9 mouse cellular contexts compared by ENCODE assay signal in genomic region chr5:135794859-135795181, GRCm38 (mm10). TPM values are rescaled to one million over a fixed set of nuclear protein-coding genes. Genes with fewer than 3 reads are reported as not detected.
A peak's percentile ranks its signal among the peaks of the same experiment; 100 is the strongest.
DNase-seq lines count a peak whose midpoint lies in the region; ATAC-seq and TF ChIP-seq lines count a peak whose summit lies in the region.
"Had no signal": no experiment of that assay in that cellular context is flagged by ENCODE, and none has a peak within 500 bp of the region (broad histone marks: within the 10 kb centered on the region; RNA-seq: fewer than 3 reads in every experiment).

No protein-coding gene starts in this region.

- 9% methylated on average over 5 of the region's 5 CpGs for WGBS in kidney, embryonic 16.5 days
- 8% methylated on average over 5 of the region's 5 CpGs for WGBS in embryonic facial prominence, embryonic 15.5 days
- 10% methylated on average over 5 of the region's 5 CpGs for WGBS in intestine, postnatal 0 days
- WGBS in midbrain, embryonic 16.5 days = 5% methylated on average over 5 of the region's 5 CpGs

- DNase-seq in kidney, adult 8-10 months = no peak
- no peak for DNase-seq in retina, embryonic 14.5 days (ENCODE audit: low spot score)
- no peak for DNase-seq in cerebellum, adult 11 months
- DNase-seq in thymus, postnatal 36 days = no peak

- peaks cover 19% of the 10 kb centered on the region for H3K36me3 ChIP-seq in kidney, embryonic 16.5 days (ENCODE audit: insufficient read depth, low read length)
- peaks cover 21% of the 10 kb centered on the region for H3K36me3 ChIP-seq in embryonic facial prominence, embryonic 15.5 days
- H3K36me3 ChIP-seq in intestine, postnatal 0 days (ENCODE audit: control insufficient read depth, insufficient read depth) = peaks cover 20% of the 10 kb centered on the region
- H3K36me3 ChIP-seq in midbrain, embryonic 16.5 days (ENCODE audit: control insufficient read depth, insufficient read depth, low read length) = peaks cover 19% of the 10 kb centered on the region

- peak overlapping the region; percentile 45 for H3K4me3 ChIP-seq in kidney, embryonic 16.5 days (ENCODE audit: low read length)
- peak overlapping the region; percentile 31 for H3K4me3 ChIP-seq in embryonic facial prominence, embryonic 15.5 days (replicated peaks)
- H3K4me3 ChIP-seq in intestine, postnatal 0 days (ENCODE audit: low read depth, low read length) = peak overlapping the region; percentile 23
- 0 out of 2 replicates have a peak overlapping the region, but pooled peaks have one; percentile 15 for H3K4me3 ChIP-seq in midbrain, embryonic 16.5 days (ENCODE audit: low read depth, low read length)

- peak overlapping the region; percentile 23; the same call in 1 of the 2 replicates for H3K27ac ChIP-seq in kidney, embryonic 16.5 days (ENCODE audit: low read length)
- H3K27ac ChIP-seq in embryonic facial prominence, embryonic 15.5 days (replicated peaks) = no peak overlapping the region; the same call in 1 of the 2 replicates
- H3K27ac ChIP-seq in intestine, postnatal 0 days (ENCODE audit: low read depth, low read length) = no peak overlapping the region
- peak overlapping the region; percentile 81 for H3K27ac ChIP-seq in midbrain, embryonic 16.5 days (ENCODE audit: low read length)

- peak overlapping the region; percentile 63 for H3K9ac ChIP-seq in kidney, embryonic 16.5 days (replicated peaks; ENCODE audit: low read length)
- H3K9ac ChIP-seq in embryonic facial prominence, embryonic 15.5 days = 0 out of 2 replicates have a peak overlapping the region, but pooled peaks have one; percentile 4
- H3K9ac ChIP-seq in intestine, postnatal 0 days (ENCODE audit: low read depth, low read length) = no peak overlapping the region
- H3K9ac ChIP-seq in midbrain, embryonic 16.5 days (ENCODE audit: low read depth, low read length) = peak overlapping the region; percentile 56

- no peaks in the 10 kb centered on the region for H3K9me3 ChIP-seq in kidney, embryonic 16.5 days (ENCODE audit: low read length)
- no peaks in the 10 kb centered on the region for H3K9me3 ChIP-seq in embryonic facial prominence, embryonic 15.5 days (replicated peaks)
- H3K9me3 ChIP-seq in intestine, postnatal 0 days (ENCODE audit: control insufficient read depth) = no peaks in the 10 kb centered on the region
- H3K9me3 ChIP-seq in midbrain, embryonic 16.5 days (replicated peaks; ENCODE audit: control insufficient read depth, low read length, poor library complexity, severe bottlenecking) = no peaks in the 10 kb centered on the region

- 0 out of 2 replicates have a peak, but pooled peaks cover 7% of the 10 kb centered on the region for H3K4me1 ChIP-seq in kidney, embryonic 16.5 days (ENCODE audit: insufficient read depth, low read length)
- H3K4me1 ChIP-seq in embryonic facial prominence, embryonic 15.5 days = peaks cover 9% of the 10 kb centered on the region
- no peaks in the 10 kb centered on the region for H3K4me1 ChIP-seq in intestine, postnatal 0 days (replicated peaks; ENCODE audit: control insufficient read depth, insufficient read depth, low read length)
- H3K4me1 ChIP-seq in midbrain, embryonic 16.5 days (ENCODE audit: control insufficient read depth, insufficient read depth, low read length) = peaks cover 11% of the 10 kb centered on the region

- H3K4me2 ChIP-seq in kidney, embryonic 16.5 days (replicated peaks; ENCODE audit: low read depth, low read length) = peak overlapping the region; percentile 53
- H3K4me2 ChIP-seq in embryonic facial prominence, embryonic 15.5 days (replicated peaks) = peak overlapping the region; percentile 40
- H3K4me2 ChIP-seq in intestine, postnatal 0 days (replicated peaks; ENCODE audit: low read depth) = peak overlapping the region; percentile 58
- H3K4me2 ChIP-seq in midbrain, embryonic 16.5 days (ENCODE audit: low read length) = peak overlapping the region; percentile 35

- H3K27me3 ChIP-seq in kidney, embryonic 16.5 days (ENCODE audit: insufficient read depth, low read length) = no peaks in the 10 kb centered on the region
- no peaks in the 10 kb centered on the region for H3K27me3 ChIP-seq in embryonic facial prominence, embryonic 15.5 days
- no peaks in the 10 kb centered on the region for H3K27me3 ChIP-seq in intestine, postnatal 0 days (replicated peaks; ENCODE audit: control insufficient read depth, insufficient read depth, low read length)
- no peaks in the 10 kb centered on the region for H3K27me3 ChIP-seq in midbrain, embryonic 16.5 days (ENCODE audit: control insufficient read depth, insufficient read depth, low read depth, low read length)
- H3K27me3 ChIP-seq: Patski had no signal

- ATAC-seq in kidney, embryonic 16.5 days (ENCODE audit: low FRiP score, low TSS enrichment) = 0 out of 2 replicates have a peak, but pooled peaks have one; percentile 43
- no peak; the same call in 1 of the 2 replicates for ATAC-seq in embryonic facial prominence, embryonic 15.5 days (ENCODE audit: insufficient number of reproducible peaks, low FRiP score, low TSS enrichment, low read depth)
- ATAC-seq in intestine, postnatal 0 days = peak; percentile 28; the same call in 1 of the 2 replicates
- ATAC-seq in midbrain, embryonic 16.5 days = no peak

- TF ChIP-seq CTCF in intestine, postnatal 0 days (IDR thresholded peaks at IDR 0.05; ENCODE audit: low read depth) = no peak

RNA-seq across cellular contexts. Expression of gene Srrm3, which starts 11.9 kb away (rescaled TPM):
- polyA plus RNA-seq in kidney, embryonic 16.5 days (2015; fragmentation: Nextera tagmentation; extraction: Ambion mirVana) = 0.27 and 1.0 TPM in 2 replicates
- polyA plus RNA-seq in embryonic facial prominence, embryonic 15.5 days (2015; fragmentation: Nextera tagmentation; extraction: Ambion mirVana) = 0.83 and 1.1 TPM in 2 replicates
- polyA plus RNA-seq in intestine, postnatal 0 days (2015; fragmentation: Nextera tagmentation; extraction: Ambion mirVana) = 0.82 and 0.91 TPM in 2 replicates
- 76.2 and 89.7 TPM in 2 replicates for polyA plus RNA-seq in midbrain, embryonic 16.5 days (2015; fragmentation: Nextera tagmentation; extraction: Ambion mirVana)

RNA-seq across cellular contexts. Expression of gene Mdh2, which starts 16.5 kb away (rescaled TPM):
- polyA plus RNA-seq in kidney, embryonic 16.5 days (2015; fragmentation: Nextera tagmentation; extraction: Ambion mirVana) = 690 and 691 TPM in 2 replicates
- polyA plus RNA-seq in embryonic facial prominence, embryonic 15.5 days (2015; fragmentation: Nextera tagmentation; extraction: Ambion mirVana) = 475 and 482 TPM in 2 replicates
- polyA plus RNA-seq in intestine, postnatal 0 days (2015; fragmentation: Nextera tagmentation; extraction: Ambion mirVana) = 798 and 872 TPM in 2 replicates
- 565 and 600 TPM in 2 replicates for polyA plus RNA-seq in midbrain, embryonic 16.5 days (2015; fragmentation: Nextera tagmentation; extraction: Ambion mirVana)

RNA-seq across cellular contexts. Expression of gene Styxl1, which starts 16.6 kb away (rescaled TPM):
- polyA plus RNA-seq in kidney, embryonic 16.5 days (2015; fragmentation: Nextera tagmentation; extraction: Ambion mirVana) = 0.42 and 0.62 TPM in 2 replicates
- polyA plus RNA-seq in embryonic facial prominence, embryonic 15.5 days (2015; fragmentation: Nextera tagmentation; extraction: Ambion mirVana) = 1.9 and 3.1 TPM in 2 replicates
- polyA plus RNA-seq in intestine, postnatal 0 days (2015; fragmentation: Nextera tagmentation; extraction: Ambion mirVana) = 0.21 and 0.27 TPM in 2 replicates
- 0.24 and 0.46 TPM in 2 replicates for polyA plus RNA-seq in midbrain, embryonic 16.5 days (2015; fragmentation: Nextera tagmentation; extraction: Ambion mirVana)

RNA-seq across cellular contexts. Expression of gene Tmem120a, which starts 50.6 kb away (rescaled TPM):
- 74.7 and 75.4 TPM in 2 replicates for polyA plus RNA-seq in kidney, embryonic 16.5 days (2015; fragmentation: Nextera tagmentation; extraction: Ambion mirVana)
- polyA plus RNA-seq in embryonic facial prominence, embryonic 15.5 days (2015; fragmentation: Nextera tagmentation; extraction: Ambion mirVana) = 38.7 and 42.7 TPM in 2 replicates
- polyA plus RNA-seq in intestine, postnatal 0 days (2015; fragmentation: Nextera tagmentation; extraction: Ambion mirVana) = 127 and 132 TPM in 2 replicates
- polyA plus RNA-seq in midbrain, embryonic 16.5 days (2015; fragmentation: Nextera tagmentation; extraction: Ambion mirVana) = 87.2 and 87.8 TPM in 2 replicates

Comparison
In these comparisons a context has a peak if more than half of its experiments do, and no peak if none do; other contexts are left out.
1. ATAC-seq: peak in kidney, embryonic 16.5 days (single experiment) and intestine, postnatal 0 days (single experiment); none in embryonic facial prominence, embryonic 15.5 days (single experiment) and midbrain, embryonic 16.5 days (single experiment).
2. H3K27ac ChIP-seq: peak in kidney, embryonic 16.5 days (single experiment) and midbrain, embryonic 16.5 days (single experiment); none in embryonic facial prominence, embryonic 15.5 days (single experiment) and intestine, postnatal 0 days (single experiment).
3. RNA of gene Srrm3, which starts 11.9 kb away (polyA plus RNA-seq): 76.2 to 89.7 TPM in midbrain, embryonic 16.5 days; 0.83 to 1.1 TPM in embryonic facial prominence, embryonic 15.5 days, 0.82 to 0.91 TPM in intestine, postnatal 0 days and 0.27 to 1.0 TPM in kidney, embryonic 16.5 days; every median in the first group is over 10 times any median in the second.
4. Peak in every context shown above with its lines, with median percentiles within 50 percentile points of each other: H3K4me2 ChIP-seq and H3K4me3 ChIP-seq.